Mouse (Mus musculus): ENCODE measurements around the gene Gm4969.
A peak's percentile ranks its signal among the peaks of the same experiment; 100 is the strongest.

The Gm4969 gene

GRCm38 (mm10) chr7:19093537-19094385, 24.4 kb downstream of the Gm4969 start:
- peak; percentile 93 for DNase-seq (ENCODE audit: low spot score)

GRCm38 (mm10) chr7:19093174-19093521, 25.0 kb downstream of the Gm4969 start:
- peak; percentile 83 for DNase-seq (ENCODE audit: low spot score)

- DNase-seq (ENCODE audit: low spot score), result no peak
These were observed 25.6 kb downstream of the Gm4969 start for GRCm38 (mm10) chr7:19092381-19093173.

- no peak for DNase-seq (ENCODE audit: low spot score)
These were observed 26.3 kb downstream of the Gm4969 start for GRCm38 (mm10) chr7:19091913-19092312.

GRCm38 (mm10) chr7:19088813-19089212, 29.4 kb downstream of the Gm4969 start:
- DNase-seq (ENCODE audit: low spot score), result peak; percentile 57

- no peak for DNase-seq (ENCODE audit: low spot score)
These were observed 31.4 kb downstream of the Gm4969 start for GRCm38 (mm10) chr7:19086760-19087159.

GRCm38 (mm10) chr7:19086042-19086441, 32.1 kb downstream of the Gm4969 start:
- no peak for DNase-seq (ENCODE audit: low spot score)

GRCm38 (mm10) chr7:19085495-19085894, 32.7 kb downstream of the Gm4969 start:
- DNase-seq (ENCODE audit: low spot score), result no peak

- no peak for DNase-seq (ENCODE audit: low spot score)
These were observed 33.2 kb downstream of the Gm4969 start for GRCm38 (mm10) chr7:19084921-19085473.

- DNase-seq (ENCODE audit: low spot score), result no peak
These were observed 33.8 kb downstream of the Gm4969 start for GRCm38 (mm10) chr7:19084277-19084771.

GRCm38 (mm10) chr7:19083701-19084100, 34.5 kb downstream of the Gm4969 start, which contains the start of gene Dmpk:
Gene Dmpk, plus strand, starts transcription at chr7:19083849.
- DNase-seq (ENCODE audit: low spot score), result no peak

GRCm38 (mm10) chr7:19083096-19083495, 35.1 kb downstream of the Gm4969 start:
- no peak for DNase-seq (ENCODE audit: low spot score)

- DNase-seq (ENCODE audit: low spot score), result no peak
These were observed 36.0 kb downstream of the Gm4969 start for GRCm38 (mm10) chr7:19082171-19082570.

GRCm38 (mm10) chr7:19080451-19080950, 37.7 kb downstream of the Gm4969 start:
- DNase-seq (ENCODE audit: low spot score), result no peak

- DNase-seq (ENCODE audit: low spot score), result no peak
These were observed 39.4 kb downstream of the Gm4969 start for GRCm38 (mm10) chr7:19078732-19079131.

GRCm38 (mm10) chr7:19077761-19078160, 40.4 kb downstream of the Gm4969 start:
- no peak for DNase-seq (ENCODE audit: low spot score)

- DNase-seq (ENCODE audit: low spot score), result no peak
These were observed 41.6 kb downstream of the Gm4969 start for GRCm38 (mm10) chr7:19076586-19076991.

GRCm38 (mm10) chr7:19075723-19076585, 42.2 kb downstream of the Gm4969 start, which contains the start of gene Dmwd:
Gene Dmwd, plus strand, starts transcription at chr7:19076227.
- DNase-seq (ENCODE audit: low spot score), result peak; percentile 78

- no peak for DNase-seq (ENCODE audit: low spot score)
These were observed 42.9 kb downstream of the Gm4969 start for GRCm38 (mm10) chr7:19075231-19075630.

- DNase-seq (ENCODE audit: low spot score), result no peak
These were observed 43.7 kb downstream of the Gm4969 start for GRCm38 (mm10) chr7:19074494-19074893.

- no peak for DNase-seq (ENCODE audit: low spot score)
These were observed 44.7 kb downstream of the Gm4969 start for GRCm38 (mm10) chr7:19073504-19073903.
